Mouse (Mus musculus): ENCODE measurements around the gene Pxn. TPM values are rescaled to one million over a fixed set of nuclear protein-coding genes. Genes with fewer than 3 reads are reported as not detected.
A peak's percentile ranks its signal among the peaks of the same experiment; 100 is the strongest.
"Not testable (repeated sequence)": the region's sequence is repeated elsewhere in the genome, so short reads cannot be mapped to it uniquely, and the experiment has no call there.

The Pxn gene
- total RNA-seq, 2 experiments from 2014 or later = 107 to 130 TPM

GRCm38 (mm10) chr5:115507981-115508858, 1.7 kb downstream of the Pxn start:
- no peak for DNase-seq

- DNase-seq = no peak
Measured at GRCm38 (mm10) chr5:115508859-115509147, 2.3 kb downstream of the Pxn start.

- no peak for DNase-seq
Measured at GRCm38 (mm10) chr5:115509321-115509761, 2.9 kb downstream of the Pxn start.

- DNase-seq = no peak
Measured at GRCm38 (mm10) chr5:115509790-115510689, 3.6 kb downstream of the Pxn start.

GRCm38 (mm10) chr5:115512375-115512774, 5.9 kb downstream of the Pxn start:
- no peak for DNase-seq

- no peak for DNase-seq
Measured at GRCm38 (mm10) chr5:115513246-115513645, 6.8 kb downstream of the Pxn start.

GRCm38 (mm10) chr5:115513721-115514120, 7.2 kb downstream of the Pxn start:
- no peak for DNase-seq

- DNase-seq = no peak
Measured at GRCm38 (mm10) chr5:115514346-115514745, 7.9 kb downstream of the Pxn start.

GRCm38 (mm10) chr5:115514896-115515587, 8.6 kb downstream of the Pxn start:
- no peak for DNase-seq

- DNase-seq = peak; percentile 19
Measured at GRCm38 (mm10) chr5:115516081-115516907, 9.8 kb downstream of the Pxn start.

- DNase-seq = no peak
Measured at GRCm38 (mm10) chr5:115516908-115517307, 10.4 kb downstream of the Pxn start.

GRCm38 (mm10) chr5:115517501-115517900, 11.0 kb downstream of the Pxn start:
- no peak for DNase-seq

- DNase-seq = not testable (repeated sequence)
Measured at GRCm38 (mm10) chr5:115518214-115518613, 11.7 kb downstream of the Pxn start.

GRCm38 (mm10) chr5:115520325-115520869, 13.9 kb downstream of the Pxn start:
- peak; percentile 47 for DNase-seq

GRCm38 (mm10) chr5:115521553-115522461, 15.3 kb downstream of the Pxn start:
- DNase-seq = peak; percentile 27

GRCm38 (mm10) chr5:115522531-115522930, 16.1 kb downstream of the Pxn start:
- DNase-seq = no peak

- DNase-seq = no peak
Measured at GRCm38 (mm10) chr5:115522981-115523499, 16.6 kb downstream of the Pxn start.

GRCm38 (mm10) chr5:115523971-115524370, 17.5 kb downstream of the Pxn start:
- DNase-seq = peak; percentile 43

- DNase-seq = no peak
Measured at GRCm38 (mm10) chr5:115524471-115524870, 18.0 kb downstream of the Pxn start.

- DNase-seq = no peak
Measured at GRCm38 (mm10) chr5:115525416-115525815, 18.9 kb downstream of the Pxn start.

All from gastrocnemius, postnatal 10 days (tissue).